Mouse (Mus musculus): ENCODE measurements around the gene Slc25a19. TPM values are rescaled to one million over a fixed set of nuclear protein-coding genes. Genes with fewer than 3 reads are reported as not detected.

The Slc25a19 gene
- polyA plus RNA-seq, 1 experiment from 2014 or later, result 23.8 TPM

DNA sequence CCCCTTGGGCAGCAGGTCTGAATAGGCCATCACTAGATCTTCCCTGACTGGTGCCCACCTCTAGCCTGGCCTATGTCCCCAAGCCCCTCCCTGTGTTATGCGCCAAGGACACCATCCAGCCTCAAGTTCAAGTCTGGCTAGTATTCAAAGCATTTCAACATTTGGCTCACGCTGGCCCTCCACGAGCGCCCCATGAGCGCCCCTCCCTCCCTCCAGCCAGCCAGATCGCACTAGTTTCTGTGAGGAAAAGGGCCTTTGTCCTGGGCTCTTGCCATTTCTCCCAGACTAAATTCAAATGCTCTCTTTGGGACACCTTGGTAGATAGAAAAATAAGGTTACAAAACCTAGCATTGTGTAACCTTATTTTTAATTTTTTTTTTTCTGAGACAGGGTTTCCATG is 12.2 kb downstream of the Slc25a19 start:
- H3K36me3 ChIP-seq, result peaks cover 29% of the 10 kb centered on the region
- no peak overlapping the region for H3K4me2 ChIP-seq (replicated peaks)

DNA sequence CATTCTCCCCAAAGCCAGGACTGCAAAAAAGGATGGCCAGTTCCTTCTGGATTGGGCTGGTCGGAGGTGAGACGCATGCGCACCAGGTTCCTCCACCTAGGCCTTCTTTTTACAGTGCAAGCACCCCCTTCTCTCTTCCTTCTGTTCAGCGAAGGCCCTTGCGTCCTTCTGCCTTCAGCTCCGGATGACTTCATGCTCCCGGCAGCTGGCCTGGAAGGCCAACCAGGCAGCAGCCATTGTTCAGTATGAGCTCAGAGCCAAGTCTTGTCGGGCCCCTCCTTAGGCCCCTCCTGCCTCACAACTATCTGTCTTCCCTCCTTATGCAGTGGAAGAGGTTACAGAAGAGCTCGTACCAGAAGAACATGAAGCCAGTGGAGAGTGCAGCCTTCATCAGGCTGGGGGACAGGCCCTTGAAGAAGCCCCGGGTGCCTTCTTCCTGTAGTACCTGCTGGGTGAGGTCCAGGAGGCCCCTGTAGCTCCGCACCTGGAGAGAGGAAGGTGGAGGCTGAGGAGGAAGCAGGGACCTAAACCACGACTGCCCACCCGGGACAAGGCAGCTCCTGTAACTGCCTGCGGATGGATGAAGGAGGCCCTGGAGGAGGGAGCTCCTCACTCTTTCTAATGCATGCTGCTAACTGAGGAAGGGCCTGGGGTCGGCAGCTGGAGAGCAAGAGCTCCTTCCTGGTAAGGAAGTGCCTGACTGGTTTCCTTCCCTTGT is 12.8 kb downstream of the Slc25a19 start:
- peaks cover 24% of the 10 kb centered on the region for H3K36me3 ChIP-seq
- no peak for ATAC-seq (ENCODE audit: insufficient number of reproducible peaks, insufficient read depth, low FRiP score, low TSS enrichment)
- no peaks in the 10 kb centered on the region for H3K9me3 ChIP-seq
- no peak overlapping the region for H3K9ac ChIP-seq
- H3K4me3 ChIP-seq, result no peak overlapping the region
- peaks cover 11% of the 10 kb centered on the region for H3K4me1 ChIP-seq
- H3K27ac ChIP-seq, result no peak overlapping the region
- no peak overlapping the region for H3K4me2 ChIP-seq (replicated peaks)
- H3K27me3 ChIP-seq, result no peaks in the 10 kb centered on the region
- WGBS, result 84% methylated on average over 15 of the region's 15 CpGs

More for the DNA sequence above, 12.2 kb downstream of the Slc25a19 start:
- Histone ChIP-seq H3K9me3 (no peaks in the 10 kb centered on the region), H3K9ac (no peak overlapping the region), H3K4me1 (peaks cover 11% of the 10 kb centered on the region), H3K4me3 (no peak overlapping the region), H3K27ac (no peak overlapping the region), H3K27me3 (no peaks in the 10 kb centered on the region)
- 89% methylated on average over 6 of the region's 6 CpGs for WGBS
- ATAC-seq (ENCODE audit: insufficient number of reproducible peaks, insufficient read depth, low FRiP score, low TSS enrichment), result no peak

DNA sequence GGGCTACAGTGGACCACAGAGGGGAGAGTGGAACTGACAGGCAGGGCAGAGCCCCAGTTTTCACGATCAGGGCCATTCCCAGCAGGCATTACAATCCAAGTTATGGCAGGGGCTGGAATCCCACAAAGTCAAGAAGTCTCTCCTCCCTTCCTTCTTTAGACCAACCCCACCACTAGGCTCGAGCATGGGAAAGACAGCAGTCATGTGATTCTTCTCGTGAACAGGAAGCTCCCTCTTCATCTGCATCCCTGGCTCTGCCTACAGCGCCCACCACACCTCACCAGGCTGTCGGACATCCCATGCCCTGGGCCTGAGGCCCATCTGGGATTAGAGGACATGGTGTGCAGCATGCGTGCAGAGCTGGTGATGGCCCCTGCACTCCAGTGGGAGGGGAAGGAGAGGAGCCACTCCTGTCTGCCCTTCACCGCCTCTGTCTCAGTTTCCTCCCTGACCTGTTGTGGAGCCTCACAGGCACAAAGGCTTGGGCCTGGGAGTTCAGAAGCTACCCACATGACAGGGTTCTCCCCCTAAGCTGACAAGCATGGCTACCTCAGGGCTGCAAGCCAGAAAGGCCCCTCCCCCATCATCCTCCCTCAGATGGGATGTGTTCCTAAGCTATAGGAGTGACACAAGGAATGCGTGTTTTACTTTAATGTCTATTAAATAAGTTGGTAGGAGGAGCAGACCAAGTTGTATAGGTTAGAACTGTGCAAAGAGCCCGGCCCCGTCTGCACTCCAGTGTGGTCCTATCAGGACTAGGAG is 13.6 kb downstream of the Slc25a19 start:
- WGBS, result 86% methylated on average over 10 of the region's 10 CpGs
- no peak for ATAC-seq (ENCODE audit: insufficient number of reproducible peaks, insufficient read depth, low FRiP score, low TSS enrichment)
- Histone ChIP-seq H3K36me3 (peaks cover 17% of the 10 kb centered on the region), H3K9ac (no peak overlapping the region), H3K27ac (no peak overlapping the region), H3K4me2 (replicated peaks) (no peak overlapping the region), H3K4me1 (peaks cover 11% of the 10 kb centered on the region), H3K4me3 (no peak overlapping the region), H3K9me3 (no peaks in the 10 kb centered on the region), H3K27me3 (no peaks in the 10 kb centered on the region)

DNA sequence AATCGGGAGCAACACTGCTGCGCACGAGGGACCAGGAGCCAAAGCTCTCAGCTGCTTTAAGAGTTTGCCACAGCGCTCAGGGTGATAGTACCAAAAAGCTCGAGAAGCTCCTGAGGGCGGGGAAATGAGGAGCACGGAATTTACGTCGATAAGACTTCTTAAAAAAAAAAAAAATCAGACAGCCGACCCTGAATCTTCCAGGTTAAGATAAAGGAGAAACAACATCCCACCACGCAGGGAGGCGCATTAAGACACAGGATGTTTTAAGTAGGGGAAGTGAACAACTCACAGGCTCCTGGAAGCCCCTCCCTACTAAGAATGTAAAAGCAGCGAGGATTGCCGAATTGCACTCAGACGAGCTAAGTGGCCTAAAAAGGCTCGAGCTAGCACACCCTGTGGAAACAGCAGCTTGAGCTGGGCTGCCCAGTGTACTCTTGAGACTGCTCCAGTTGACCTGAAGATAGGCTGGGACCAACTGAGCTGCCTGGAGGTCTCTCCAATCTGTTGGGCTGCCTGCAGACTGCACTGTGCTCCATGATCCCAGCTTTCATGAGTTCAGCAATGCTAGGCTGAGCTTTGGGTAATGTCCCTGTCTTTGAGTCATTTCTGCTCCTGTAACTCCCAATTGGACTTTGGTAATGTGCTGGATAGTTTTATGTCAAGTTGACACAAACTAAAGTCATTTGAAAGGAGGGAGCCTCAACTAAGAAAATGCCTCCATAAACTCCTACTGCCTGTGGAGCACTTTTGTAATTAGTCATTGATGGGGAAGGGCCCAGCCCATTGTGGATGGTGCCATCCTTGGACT is 14.8 kb downstream of the Slc25a19 start:
- H3K36me3 ChIP-seq, result peaks cover 29% of the 10 kb centered on the region
- no peaks in the 10 kb centered on the region for H3K27me3 ChIP-seq
- H3K4me3 ChIP-seq, result peak overlapping the region; percentile 65
- H3K4me2 ChIP-seq (replicated peaks), result peak overlapping the region; percentile 82
- WGBS, result under 1% methylated on average over 16 of the region's 16 CpGs
- peak overlapping the region; percentile 66 for H3K9ac ChIP-seq
- H3K4me1 ChIP-seq, result peaks cover 11% of the 10 kb centered on the region
- no peaks in the 10 kb centered on the region for H3K9me3 ChIP-seq
- ATAC-seq (ENCODE audit: insufficient number of reproducible peaks, insufficient read depth, low FRiP score, low TSS enrichment), result no peak
- peak overlapping the region; percentile 86 for H3K27ac ChIP-seq

DNA sequence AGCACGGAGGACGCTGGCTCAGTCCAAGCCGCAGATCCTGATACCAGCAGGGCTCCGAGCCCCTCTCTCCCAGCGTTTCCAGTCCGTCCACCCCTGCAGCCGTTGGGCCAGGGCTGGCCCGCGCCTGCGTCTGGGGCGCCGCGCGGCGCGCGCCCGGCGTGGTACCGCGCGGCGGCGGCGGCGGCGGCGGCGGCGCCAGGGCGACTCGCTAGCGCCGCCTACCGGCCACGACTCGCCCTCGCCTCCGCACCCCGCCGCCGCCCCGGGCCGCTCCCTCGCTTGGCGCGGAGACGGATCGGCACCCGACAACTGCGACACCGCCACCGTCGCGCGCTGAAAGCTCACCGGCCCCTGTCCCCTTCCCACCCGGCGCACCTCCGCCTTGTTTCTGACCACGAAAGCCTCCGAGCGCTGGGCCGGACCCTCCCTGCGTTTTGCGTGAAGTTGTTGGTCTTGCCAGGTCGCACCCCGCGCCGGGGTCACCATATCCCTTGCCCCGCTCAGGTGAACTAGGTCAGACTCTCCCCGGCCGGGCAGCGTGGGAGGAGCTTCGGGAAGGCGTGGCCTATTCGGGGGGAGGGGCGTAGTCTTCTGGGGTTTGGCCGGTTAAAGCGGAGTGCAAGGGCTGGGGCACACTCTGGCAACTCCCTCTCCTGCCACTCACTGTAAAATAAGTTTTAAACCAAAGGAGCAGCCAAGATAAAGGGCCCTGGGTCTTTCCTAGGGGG is 15.5 kb downstream of the Slc25a19 start, which contains the start of gene Mif4gd:
Gene Mif4gd (minus strand): TSS at position 560 of the 728 bp plus-strand sequence.
- H3K36me3 ChIP-seq, result peaks cover 37% of the 10 kb centered on the region
- WGBS, result under 1% methylated on average over 75 of the region's 80 CpGs
- ATAC-seq (ENCODE audit: insufficient number of reproducible peaks, insufficient read depth, low FRiP score, low TSS enrichment), result peak; percentile 71
- H3K27me3 ChIP-seq, result no peaks in the 10 kb centered on the region
- H3K4me2 ChIP-seq (replicated peaks), result peak within 1 kb of the TSS; percentile 82
- peak within 1 kb of the TSS; percentile 86 for H3K27ac ChIP-seq
- peak within 1 kb of the TSS; percentile 66 for H3K9ac ChIP-seq
- peaks cover 11% of the 10 kb centered on the region for H3K4me1 ChIP-seq
- H3K4me3 ChIP-seq, result peak within 1 kb of the TSS; percentile 65
- no peaks in the 10 kb centered on the region for H3K9me3 ChIP-seq

DNA sequence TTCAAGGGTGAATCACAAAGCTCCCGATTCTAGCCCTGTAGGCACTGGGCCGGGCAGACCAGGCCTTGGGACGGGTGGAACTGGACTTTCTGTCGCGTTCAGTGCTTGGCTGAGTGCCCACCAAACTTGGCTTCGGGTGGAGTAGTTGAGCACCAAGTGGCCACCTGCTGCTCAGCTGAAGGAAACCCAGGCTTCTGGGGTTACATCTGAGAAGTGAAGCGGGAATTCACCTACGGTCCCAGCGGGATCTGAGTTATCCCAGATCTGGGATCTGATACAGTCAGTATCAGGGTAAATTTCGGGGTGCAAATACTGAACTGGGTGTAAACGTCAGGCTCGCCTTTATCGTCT is 16.1 kb downstream of the Slc25a19 start:
- Histone ChIP-seq H3K27me3 (no peaks in the 10 kb centered on the region), H3K4me1 (peaks cover 11% of the 10 kb centered on the region), H3K27ac (peak overlapping the region; percentile 54), H3K36me3 (peaks cover 42% of the 10 kb centered on the region), H3K9me3 (no peaks in the 10 kb centered on the region), H3K4me2 (replicated peaks) (peak overlapping the region; percentile 82), H3K4me3 (peak overlapping the region; percentile 65), H3K9ac (peak overlapping the region; percentile 66)
- ATAC-seq (ENCODE audit: insufficient number of reproducible peaks, insufficient read depth, low FRiP score, low TSS enrichment), result peak; percentile 2; the same call in 1 of the 2 replicates
- WGBS, result 1% methylated on average over 13 of the region's 13 CpGs

DNA sequence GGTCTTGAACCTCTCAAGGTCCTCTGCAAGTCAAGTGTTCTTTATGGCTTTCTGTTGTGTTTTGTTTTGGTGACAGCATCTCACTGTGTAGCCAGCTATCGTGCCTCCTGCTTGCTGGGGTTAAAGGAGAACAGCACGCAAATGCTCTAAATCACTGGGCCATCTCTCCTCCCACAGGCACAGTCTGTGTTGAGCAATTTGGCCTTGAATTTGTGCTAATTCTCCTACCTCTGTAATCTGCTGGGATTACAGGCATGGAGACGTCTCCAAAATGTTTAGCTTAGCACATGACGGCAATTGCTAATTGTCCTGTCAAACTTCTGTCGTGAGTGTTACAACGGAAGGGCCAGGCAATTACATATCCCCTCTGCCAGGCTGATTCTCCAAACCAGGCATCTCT is 16.9 kb downstream of the Slc25a19 start:
- WGBS, result 61% methylated on average over 6 of the region's 6 CpGs
- Histone ChIP-seq H3K4me3 (no peak overlapping the region), H3K27me3 (no peaks in the 10 kb centered on the region), H3K36me3 (peaks cover 51% of the 10 kb centered on the region), H3K4me1 (peaks cover 11% of the 10 kb centered on the region), H3K9me3 (no peaks in the 10 kb centered on the region), H3K27ac (no peak overlapping the region), H3K4me2 (replicated peaks) (no peak overlapping the region), H3K9ac (no peak overlapping the region)
- ATAC-seq (ENCODE audit: insufficient number of reproducible peaks, insufficient read depth, low FRiP score, low TSS enrichment), result no peak

DNA sequence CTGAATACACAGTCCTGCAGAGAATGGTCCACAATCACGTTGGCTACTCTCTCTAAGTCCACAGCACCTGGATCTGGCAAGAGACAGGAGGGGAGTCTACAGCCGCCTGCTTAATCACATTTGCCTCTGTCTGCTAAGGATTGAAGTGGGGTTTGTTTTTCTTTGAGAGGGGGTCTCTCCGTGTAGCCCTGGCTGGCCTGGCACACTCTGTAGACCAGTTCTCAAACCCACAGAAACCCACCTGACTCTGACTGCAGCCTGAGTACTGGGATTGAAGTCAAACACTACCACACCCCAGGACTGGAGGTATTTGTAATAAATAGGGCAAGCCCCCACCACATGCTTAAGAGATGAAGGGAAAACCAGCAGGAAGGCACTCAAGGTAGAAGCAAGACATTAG is 18.5 kb downstream of the Slc25a19 start:
- ATAC-seq (ENCODE audit: insufficient number of reproducible peaks, insufficient read depth, low FRiP score, low TSS enrichment), result no peak
- Histone ChIP-seq H3K9ac (no peak overlapping the region), H3K27ac (no peak overlapping the region), H3K27me3 (no peaks in the 10 kb centered on the region), H3K36me3 (peaks cover 42% of the 10 kb centered on the region), H3K4me3 (no peak overlapping the region), H3K4me2 (replicated peaks) (no peak overlapping the region), H3K4me1 (peaks cover 19% of the 10 kb centered on the region), H3K9me3 (no peaks in the 10 kb centered on the region)
- WGBS, result 66% methylated on average over 3 of the region's 3 CpGs

DNA sequence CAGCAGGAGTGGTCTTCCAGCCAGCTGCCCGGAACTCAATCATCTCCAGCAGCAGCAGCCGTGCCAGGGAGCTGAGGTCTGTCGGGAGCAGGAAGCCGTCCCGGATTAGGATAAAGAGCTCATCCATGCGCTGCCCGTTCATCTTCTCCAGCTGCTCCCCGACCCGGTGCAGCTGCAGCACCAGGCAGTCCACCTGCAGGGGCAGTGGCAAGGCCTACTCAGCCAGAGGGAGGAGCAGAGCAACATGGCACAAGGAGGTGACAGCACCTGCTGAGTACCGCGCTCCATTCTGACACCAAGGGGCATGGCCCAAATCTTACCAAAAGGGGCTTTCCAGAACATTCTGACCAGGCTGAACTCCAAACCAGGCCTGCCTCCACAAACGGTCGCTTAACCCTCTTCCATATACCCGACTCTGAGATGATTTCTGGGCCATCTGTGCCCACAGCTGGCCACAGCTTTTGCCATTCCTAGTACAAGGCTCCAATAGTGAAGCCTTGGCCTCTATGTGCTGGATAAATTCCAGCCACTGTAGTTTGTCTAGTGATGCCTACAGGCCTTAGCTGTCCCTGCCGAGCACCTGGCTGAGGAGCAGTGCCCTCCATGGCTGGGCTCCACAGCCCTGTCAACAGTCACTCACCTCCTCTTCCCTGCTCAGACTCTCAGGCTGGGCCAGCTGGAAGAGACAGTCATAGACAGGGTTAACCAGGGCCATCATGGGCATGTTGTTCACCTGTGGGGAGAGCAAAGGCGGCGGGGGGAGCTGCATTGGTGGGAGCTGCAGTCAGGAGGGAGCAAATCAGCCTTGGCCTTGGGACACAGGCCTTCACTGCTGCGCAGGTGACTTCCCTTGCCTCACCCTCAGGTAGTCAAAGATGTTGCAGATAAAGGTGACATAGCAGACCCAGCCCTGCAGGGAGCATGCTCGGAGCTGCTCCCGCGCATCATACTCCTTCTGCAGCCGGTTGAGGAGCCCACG is 19.4 kb downstream of the Slc25a19 start:
- peaks cover 20% of the 10 kb centered on the region for H3K4me1 ChIP-seq
- no peak overlapping the region for H3K4me2 ChIP-seq (replicated peaks)
- WGBS, result 82% methylated on average over 23 of the region's 23 CpGs
- H3K27ac ChIP-seq, result no peak overlapping the region
- H3K9ac ChIP-seq, result no peak overlapping the region
- no peaks in the 10 kb centered on the region for H3K27me3 ChIP-seq
- H3K36me3 ChIP-seq, result peaks cover 40% of the 10 kb centered on the region
- ATAC-seq (ENCODE audit: insufficient number of reproducible peaks, insufficient read depth, low FRiP score, low TSS enrichment), result no peak
- no peaks in the 10 kb centered on the region for H3K9me3 ChIP-seq
- no peak overlapping the region for H3K4me3 ChIP-seq

DNA sequence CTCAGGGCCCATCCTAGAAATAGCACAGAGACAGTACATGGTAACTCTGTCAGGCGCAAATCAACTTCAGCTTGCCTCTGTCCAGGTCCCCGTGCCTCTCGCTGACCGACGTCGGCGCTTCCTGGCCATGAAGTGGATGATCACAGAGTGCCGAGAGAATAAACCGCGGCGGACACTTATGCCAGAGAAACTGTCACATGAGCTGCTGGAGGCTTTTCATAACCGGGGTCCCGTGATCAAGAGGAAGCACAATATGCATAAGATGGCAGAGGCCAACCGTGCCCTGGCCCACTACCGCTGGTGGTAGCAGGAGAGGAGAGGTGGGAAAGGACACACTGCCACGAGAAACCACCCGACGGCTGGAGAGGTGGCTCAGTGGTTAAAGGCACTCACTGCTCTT is 21.4 kb downstream of the Slc25a19 start:
- H3K9ac ChIP-seq, result no peak overlapping the region
- H3K4me2 ChIP-seq (replicated peaks), result no peak overlapping the region
- no peaks in the 10 kb centered on the region for H3K9me3 ChIP-seq
- peaks cover 25% of the 10 kb centered on the region for H3K4me1 ChIP-seq
- ATAC-seq (ENCODE audit: insufficient number of reproducible peaks, insufficient read depth, low FRiP score, low TSS enrichment), result no peak
- H3K36me3 ChIP-seq, result peaks cover 40% of the 10 kb centered on the region
- no peaks in the 10 kb centered on the region for H3K27me3 ChIP-seq
- WGBS, result 92% methylated on average over 18 of the region's 18 CpGs
- H3K27ac ChIP-seq, result no peak overlapping the region
- H3K4me3 ChIP-seq, result no peak overlapping the region
